Mouse (Mus musculus) brown adipose tissue, adult 24 weeks (tissue): Measurements from ENCODE around the gene Rfx7. TPM values are rescaled to one million over a fixed set of nuclear protein-coding genes. Genes with fewer than 3 reads are reported as not detected.

Source experiments
- H3K27ac ChIP-seq: fragments of 200-500 bp; replicated peaks from 2 replicates; pipeline ENCODE4 v1.5.1; 2012; ENCODE audit warnings: low read depth, mild to moderate bottlenecking, low read length
- H3K4me1 ChIP-seq: fragments of 200-500 bp; 2 replicates; pipeline ENCODE4 v1.6.1; 2012; ENCODE audit warnings: low read length, mixed read lengths; ENCODE audit not compliant: control insufficient read depth, insufficient read depth, insufficient read length
- H3K4me3 ChIP-seq: fragments of 200-500 bp; 2 replicates; pipeline ENCODE4 v1.5.1; 2012; ENCODE audit warnings: low read depth, mild to moderate bottlenecking, low read length, moderate library complexity; ENCODE audit not compliant: insufficient read depth
- polyA plus RNA-seq: library from polyadenylated mRNA; stranded (reverse); fragments of >200 nt; gene quantifications from 2 replicates; pipeline ENCODE4 v1.2.4, GENCODE M21; 2012; ENCODE audit not compliant: missing spikeins, insufficient read depth, insufficient read length

The Rfx7 gene
- polyA plus RNA-seq: 5.6 and 6.2 TPM in 2 replicates

GRCm38 (mm10) chr9:72531996-72532380 is at the start of gene Rfx7:
Gene Rfx7 (plus strand): TSS chr9:72532240.
- peak within 1 kb of the TSS; percentile 84 for H3K27ac ChIP-seq
- H3K4me3 ChIP-seq: peak within 1 kb of the TSS; percentile 97
- H3K4me1 ChIP-seq: no peaks in the 10 kb centered on the region

GRCm38 (mm10) chr9:72488523-72488922 is 43.5 kb upstream of the Rfx7 start:
- H3K4me3 ChIP-seq: no peak overlapping the region
- peaks cover 5% of the 10 kb centered on the region for H3K4me1 ChIP-seq
- no peak overlapping the region for H3K27ac ChIP-seq

- Histone ChIP-seq H3K27ac (no peak overlapping the region), H3K4me1 (peaks cover 5% of the 10 kb centered on the region), H3K4me3 (no peak overlapping the region)
These were observed 42.9 kb upstream of the Rfx7 start for GRCm38 (mm10) chr9:72489131-72489530.

DNA sequence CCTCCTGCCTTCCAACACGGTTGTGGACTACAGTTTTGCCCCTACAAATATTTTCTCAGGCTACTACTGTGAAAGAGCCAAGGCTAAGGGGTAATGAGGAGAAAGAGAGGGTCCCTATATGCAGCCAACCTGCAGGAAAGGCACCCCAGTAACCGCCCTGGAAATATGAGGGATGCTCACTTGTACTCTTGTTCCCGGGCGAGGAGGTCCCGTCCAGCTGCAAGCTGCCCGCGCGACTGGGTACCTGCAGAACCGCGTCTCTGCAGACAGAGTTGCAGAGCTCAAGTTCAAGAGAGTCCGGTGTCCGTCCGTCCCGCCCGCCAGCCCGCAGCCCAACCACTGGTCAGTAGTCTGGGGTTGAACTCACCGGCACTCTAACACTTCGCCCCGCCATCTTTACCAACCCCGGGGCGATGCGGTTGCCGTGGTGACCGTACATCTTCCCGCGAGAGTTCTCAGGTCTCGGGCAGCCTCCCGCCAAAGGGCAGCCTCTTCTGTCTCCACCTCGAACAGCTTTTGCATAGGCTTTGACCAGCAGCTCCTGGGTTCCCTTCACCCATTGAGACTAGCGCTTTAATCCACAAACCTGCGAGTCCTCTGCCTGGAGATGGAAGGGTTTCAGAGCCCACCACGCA is 40.4 kb upstream of the Rfx7 start:
- H3K4me1 ChIP-seq: peaks cover 5% of the 10 kb centered on the region
- no peak overlapping the region for H3K27ac ChIP-seq
- peak overlapping the region; percentile 95 for H3K4me3 ChIP-seq

DNA sequence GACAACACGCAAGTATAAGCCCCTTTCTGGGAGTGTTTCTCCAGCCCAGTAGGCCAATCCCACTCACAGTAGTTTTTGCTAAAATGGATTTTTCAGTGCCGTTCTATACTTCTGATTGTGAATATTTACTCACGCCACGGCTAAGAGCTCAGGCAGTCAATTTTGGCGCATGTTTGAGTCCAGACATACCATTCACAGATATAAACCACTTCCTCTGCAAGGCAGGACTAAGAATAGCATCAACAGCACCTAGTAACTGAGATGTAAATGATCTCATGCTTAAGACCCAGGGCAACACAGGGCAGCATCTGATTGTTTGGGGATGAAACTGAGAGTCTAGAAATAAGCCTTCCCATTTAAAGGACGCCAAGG is 39.9 kb upstream of the Rfx7 start, which contains the start of gene Tex9:
Gene Tex9 (minus strand): TSS at position 19 of the 372 bp plus-strand sequence.
- Histone ChIP-seq H3K4me3 (peak within 1 kb of the TSS; percentile 95), H3K4me1 (peaks cover 5% of the 10 kb centered on the region), H3K27ac (no peak within 1 kb of the TSS)

GRCm38 (mm10) chr9:72493465-72493864 is 38.6 kb upstream of the Rfx7 start:
- Histone ChIP-seq H3K4me3 (no peak overlapping the region), H3K27ac (no peak overlapping the region), H3K4me1 (peaks cover 5% of the 10 kb centered on the region)

- H3K4me1 ChIP-seq: peaks cover 5% of the 10 kb centered on the region
- H3K27ac ChIP-seq: no peak overlapping the region
- H3K4me3 ChIP-seq: no peak overlapping the region
These were observed 37.9 kb upstream of the Rfx7 start for GRCm38 (mm10) chr9:72493984-72494685.

- Histone ChIP-seq H3K4me1 (peaks cover 5% of the 10 kb centered on the region; the same call in 1 of the 2 replicates), H3K27ac (no peak overlapping the region), H3K4me3 (no peak overlapping the region)
These were observed 35.3 kb upstream of the Rfx7 start for GRCm38 (mm10) chr9:72496691-72497090.

GRCm38 (mm10) chr9:72497171-72497570 is 34.9 kb upstream of the Rfx7 start:
- peaks cover 2% of the 10 kb centered on the region; the same call in 1 of the 2 replicates for H3K4me1 ChIP-seq
- no peak overlapping the region for H3K27ac ChIP-seq
- no peak overlapping the region for H3K4me3 ChIP-seq

GRCm38 (mm10) chr9:72512229-72512981 is 19.6 kb upstream of the Rfx7 start:
- Histone ChIP-seq H3K4me1 (no peaks in the 10 kb centered on the region), H3K27ac (no peak overlapping the region), H3K4me3 (no peak overlapping the region)

- no peak overlapping the region for H3K4me3 ChIP-seq
- H3K27ac ChIP-seq: no peak overlapping the region
- no peaks in the 10 kb centered on the region for H3K4me1 ChIP-seq
These were observed 16.7 kb upstream of the Rfx7 start for GRCm38 (mm10) chr9:72515366-72515765.

DNA sequence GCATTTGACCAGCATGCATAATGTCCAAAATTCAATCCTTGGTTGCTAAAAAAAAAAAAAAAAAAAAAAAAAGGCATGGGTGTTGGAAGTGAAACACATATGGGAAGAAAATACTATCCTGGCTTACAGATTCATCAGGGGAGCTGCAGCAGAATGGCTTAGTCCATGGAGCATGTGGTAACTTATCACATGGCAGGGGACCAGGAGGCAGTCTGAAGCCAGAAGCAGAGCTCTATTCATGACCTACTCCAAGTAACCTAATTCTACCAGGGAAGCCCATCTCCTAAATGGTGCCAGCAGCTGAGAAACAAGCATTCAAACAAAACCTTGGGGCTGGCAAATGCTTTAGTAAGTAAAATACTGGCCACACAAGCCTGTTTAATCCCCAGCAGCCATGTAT is 12.8 kb upstream of the Rfx7 start:
- no peak overlapping the region for H3K4me3 ChIP-seq
- H3K4me1 ChIP-seq: no peaks in the 10 kb centered on the region
- no peak overlapping the region for H3K27ac ChIP-seq

DNA sequence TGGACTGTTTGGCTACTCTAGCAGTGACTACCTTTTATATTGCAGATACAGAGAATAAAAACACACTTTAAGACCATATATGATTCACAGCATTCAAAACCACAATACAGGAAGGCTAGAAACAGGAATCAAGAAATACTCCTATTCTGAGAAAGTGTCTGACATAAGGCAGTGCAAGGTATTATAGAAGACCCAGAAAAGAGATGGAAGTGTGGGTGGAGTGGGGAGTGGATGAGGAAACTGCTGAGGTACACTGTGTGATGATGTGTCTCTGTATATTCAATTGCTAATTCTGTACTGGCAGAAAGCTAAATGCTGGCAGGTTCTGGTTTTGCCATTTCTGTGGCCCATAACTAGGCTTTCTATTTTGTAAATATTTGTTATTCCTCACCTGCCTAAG is 11.2 kb upstream of the Rfx7 start:
- H3K27ac ChIP-seq: no peak overlapping the region
- no peak overlapping the region for H3K4me3 ChIP-seq
- H3K4me1 ChIP-seq: no peaks in the 10 kb centered on the region

GRCm38 (mm10) chr9:72526091-72526490 is 5.9 kb upstream of the Rfx7 start:
- Histone ChIP-seq H3K4me3 (no peak overlapping the region), H3K4me1 (no peaks in the 10 kb centered on the region), H3K27ac (no peak overlapping the region)

DNA sequence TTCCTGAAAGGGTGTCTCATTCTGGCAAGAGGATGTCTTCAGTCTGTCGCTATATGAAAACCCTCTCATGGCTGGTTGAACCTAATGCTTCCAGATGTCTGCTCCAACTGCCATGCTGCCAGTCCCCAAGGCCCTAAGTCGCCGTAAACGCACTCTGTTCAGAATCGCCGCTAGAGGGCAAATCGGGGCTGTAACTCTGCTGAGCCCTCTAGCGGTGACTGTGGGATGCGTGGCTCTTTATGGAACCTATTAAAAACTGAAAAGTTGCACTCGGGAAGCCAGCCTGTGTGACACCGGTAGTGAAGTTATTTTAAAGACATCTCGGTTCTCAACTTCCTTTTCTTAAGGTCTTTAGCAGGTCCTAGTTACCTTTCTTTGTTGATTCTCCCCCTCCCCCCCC is 1.8 kb upstream of the Rfx7 start:
- no peak overlapping the region for H3K4me3 ChIP-seq
- no peak overlapping the region for H3K27ac ChIP-seq
- H3K4me1 ChIP-seq: no peaks in the 10 kb centered on the region
